Mouse (Mus musculus) megakaryocyte, embryonic 14.5 days (primary cell): ENCODE results near the gene Lrrn4.

Experiments used
- FLI1 ChIP-seq: IDR thresholded peaks from 2 replicates; pipeline ENCODE4 v1.6.1; 2012; ENCODE audit warnings: low read length, inconsistent platforms, mixed read lengths
- GATA1 ChIP-seq: IDR thresholded peaks from 3 replicates; pipeline ENCODE4 v1.6.1; 2012; ENCODE audit warnings: mixed read lengths, low read length, inconsistent platforms, borderline replicate concordance

- TF ChIP-seq FLI1 (no peak), GATA1 (no peak)
Observed at GRCm38 (mm10) chr2:132885312-132885711, 4.6 kb upstream of the Lrrn4 start.
